In the genomic region with DNA sequence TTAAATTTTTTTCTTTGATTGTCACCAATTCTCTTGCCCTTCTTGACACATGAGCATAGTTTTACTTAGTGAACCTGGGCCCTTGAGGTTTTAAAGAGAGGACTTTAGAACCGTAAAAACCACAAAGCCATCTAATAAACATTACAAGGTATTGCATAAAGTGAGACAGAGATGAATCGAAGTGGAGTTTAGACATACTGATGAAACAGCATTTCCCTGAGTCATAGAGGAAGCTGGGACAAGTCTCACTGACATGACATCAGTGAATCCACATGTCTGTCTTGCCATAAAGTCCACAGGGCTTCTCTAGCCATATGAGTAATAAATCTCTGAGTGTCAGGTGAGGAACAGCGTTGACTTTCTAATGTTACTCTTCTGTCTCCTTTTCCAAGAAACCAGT, we compare ENCODE assay signal across 29 mouse cellular contexts.
DNase-seq lines count a peak whose midpoint lies in the region; ATAC-seq and TF ChIP-seq lines count a peak whose summit lies in the region.
"Had no signal": no experiment of that assay in that cellular context is flagged by ENCODE, and none has a peak within 500 bp of the region (broad histone marks: within the 10 kb centered on the region; RNA-seq: fewer than 3 reads in every experiment).

No protein-coding gene starts in this region.

- ATAC-seq in intestine, embryonic 16.5 days = peak; percentile 89
- ATAC-seq: activated CD4-positive, CD25-positive, alpha-beta regulatory T cell, adult 4 months; CD4-positive, CD25-positive, alpha-beta regulatory T cell, adult 4 months; forebrain, postnatal 0 days; hindbrain, postnatal 0 days had no signal

- H3ac ChIP-seq in C2C12 (ENCODE audit: control insufficient read depth, insufficient read length, low read depth) (no peak overlapping the region), myocyte (ENCODE audit: control insufficient read depth, insufficient read length) (no peak overlapping the region)

- H3K36me3 ChIP-seq in C2C12 (ENCODE audit: control insufficient read depth, insufficient read depth) (no peaks in the 10 kb centered on the region), myocyte (ENCODE audit: control insufficient read depth, insufficient read depth) (no peaks in the 10 kb centered on the region)
- H3K36me3 ChIP-seq in intestine, embryonic 16.5 days (ENCODE audit: control insufficient read depth, insufficient read depth, low read length) = no peaks in the 10 kb centered on the region
- H3K36me3 ChIP-seq: forebrain, embryonic 12.5 days; heart, embryonic 10.5 days; heart, embryonic 15.5 days; kidney, embryonic 15.5 days; limb, embryonic 13.5 days; lung, embryonic 15.5 days; midbrain, embryonic 12.5 days; neural tube, embryonic 13.5 days had no signal

- no peak for TF ChIP-seq CTCF in C2C12 (IDR thresholded peaks at IDR 0.05; ENCODE audit: control insufficient read depth, insufficient read depth, insufficient read length)

- H3K27me3 ChIP-seq in C2C12 (ENCODE audit: control insufficient read depth, insufficient read depth, insufficient read length) (no peaks in the 10 kb centered on the region), myocyte (ENCODE audit: control insufficient read depth, insufficient read depth, insufficient read length) (no peaks in the 10 kb centered on the region)
- H3K27me3 ChIP-seq in intestine, embryonic 16.5 days (replicated peaks; ENCODE audit: control insufficient read depth, insufficient read depth, low read length) = no peaks in the 10 kb centered on the region
- H3K27me3 ChIP-seq: forebrain, embryonic 12.5 days; heart, embryonic 15.5 days; kidney, embryonic 15.5 days; limb, embryonic 13.5 days; lung, embryonic 15.5 days; midbrain, embryonic 12.5 days; neural tube, embryonic 13.5 days had no signal

- peak overlapping the region; percentile 38; the same call in 1 of the 2 replicates for H3K27ac ChIP-seq in intestine, embryonic 16.5 days (ENCODE audit: low read length)
- H3K27ac ChIP-seq: forebrain, embryonic 12.5 days; heart, embryonic 10.5 days; heart, embryonic 15.5 days; hindbrain, postnatal 0 days; kidney, embryonic 15.5 days; layer of hippocampus, adult 2 months; limb, embryonic 13.5 days; liver, embryonic 14.5 days; lung, embryonic 15.5 days; midbrain, embryonic 12.5 days; neural tube, embryonic 13.5 days had no signal

- H3K4me3 ChIP-seq in C2C12 (ENCODE audit: insufficient read depth, poor library complexity, severe bottlenecking) (no peak overlapping the region), myocyte (no peak overlapping the region)
- H3K4me3 ChIP-seq in intestine, embryonic 16.5 days (ENCODE audit: low read length) = no peak overlapping the region
- H3K4me3 ChIP-seq: erythroblast, embryonic 14.5 days; forebrain, embryonic 12.5 days; heart, embryonic 10.5 days; heart, embryonic 15.5 days; kidney, embryonic 15.5 days; layer of hippocampus, adult 2 months; limb, embryonic 13.5 days; lung, embryonic 15.5 days; megakaryocyte, embryonic 14.5 days; midbrain, embryonic 12.5 days; neural tube, embryonic 13.5 days had no signal

- H3K9me3 ChIP-seq in intestine, embryonic 16.5 days (ENCODE audit: control insufficient read depth, low read length) = no peaks in the 10 kb centered on the region
- H3K9me3 ChIP-seq: forebrain, embryonic 12.5 days; heart, embryonic 10.5 days; heart, embryonic 15.5 days; kidney, embryonic 15.5 days; limb, embryonic 13.5 days; lung, embryonic 15.5 days; megakaryocyte, embryonic 14.5 days; midbrain, embryonic 12.5 days; neural tube, embryonic 13.5 days had no signal

- H3K79me3 ChIP-seq in C2C12 (ENCODE audit: low read depth) = no peaks in the 10 kb centered on the region

- TF ChIP-seq POLR2A in myocyte (IDR thresholded peaks at IDR 0.05; ENCODE audit: insufficient read length, low read depth) = no peak

- peak; percentile 91 for DNase-seq in 3T3-L1 (ENCODE audit: low read depth, low spot score)
- DNase-seq in thymus, adult 18-20 months = no peak
- no peak for DNase-seq in right cerebral cortex, postnatal 4 days
- DNase-seq: adrenal gland, adult 8-10 months; cerebellum, adult 11 months; cerebellum, postnatal 10 days; forebrain, postnatal 0 days; gastrocnemius, postnatal 14 days; heart, adult 11 months; kidney, adult 11 months; kidney, postnatal 25 days had no signal

- no peaks in the 10 kb centered on the region for H3K79me2 ChIP-seq in C2C12 (ENCODE audit: control insufficient read depth, insufficient read depth)
- no peaks in the 10 kb centered on the region for H3K79me2 ChIP-seq in myocyte (ENCODE audit: control insufficient read depth, insufficient read depth)

- 52% methylated on average over 3 of the region's 3 CpGs for WGBS in intestine, embryonic 16.5 days

- H3K4me2 ChIP-seq in intestine, embryonic 16.5 days (ENCODE audit: low read depth, low read length) = no peak overlapping the region
- peak overlapping the region; percentile 28 for H3K4me2 ChIP-seq in myocyte (ENCODE audit: low read depth)
- H3K4me2 ChIP-seq: forebrain, embryonic 12.5 days; heart, embryonic 15.5 days; kidney, embryonic 15.5 days; limb, embryonic 13.5 days; lung, embryonic 15.5 days; midbrain, embryonic 12.5 days; neural tube, embryonic 13.5 days had no signal

- no peak overlapping the region for H3K9ac ChIP-seq in intestine, embryonic 16.5 days (ENCODE audit: low read depth, low read length)
- H3K9ac ChIP-seq: forebrain, embryonic 12.5 days; forebrain, postnatal 0 days; heart, embryonic 15.5 days; kidney, embryonic 15.5 days; limb, embryonic 13.5 days; liver, embryonic 14.5 days; lung, embryonic 15.5 days; midbrain, embryonic 12.5 days; neural tube, embryonic 13.5 days had no signal

- H3K4me1 ChIP-seq in intestine, embryonic 16.5 days (ENCODE audit: control insufficient read depth, insufficient read depth, low read length) = no peaks in the 10 kb centered on the region
- H3K4me1 ChIP-seq: forebrain, embryonic 12.5 days; heart, embryonic 10.5 days; heart, embryonic 15.5 days; kidney, embryonic 15.5 days; limb, embryonic 13.5 days; lung, embryonic 15.5 days; midbrain, embryonic 12.5 days; neural tube, embryonic 13.5 days had no signal

TF ChIP-seq in C2C12, 6 proteins besides CTCF, POLR2A, EP300 and RAD21:
- peak; percentile 84 for TF ChIP-seq CEBPB (IDR thresholded peaks at IDR 0.05; ENCODE audit: low read depth)
- TF ChIP-seq MAX (IDR thresholded peaks at IDR 0.05) = no peak
- TF ChIP-seq MYOG (IDR thresholded peaks at IDR 0.05; ENCODE audit: control insufficient read depth, extremely low read depth, insufficient read length) = no peak
- TF ChIP-seq MYOD1 (IDR thresholded peaks at IDR 0.05; ENCODE audit: control insufficient read depth, insufficient read length, low read depth) = no peak

TF ChIP-seq in myocyte, 11 proteins besides CTCF, POLR2A, EP300 and RAD21:
- TF ChIP-seq CEBPB (IDR thresholded peaks at IDR 0.05; ENCODE audit: insufficient read depth, poor library complexity, severe bottlenecking) (peak; percentile 91), TCF12 (IDR thresholded peaks at IDR 0.05; ENCODE audit: insufficient read depth, poor library complexity, severe bottlenecking) (no peak)
